Mouse (Mus musculus) neural tube, embryonic 12.5 days (tissue): ENCODE results near the gene Fblim1. TPM values are rescaled to one million over a fixed set of nuclear protein-coding genes. Genes with fewer than 3 reads are reported as not detected.
"Not testable (repeated sequence)": the region's sequence is repeated elsewhere in the genome, so short reads cannot be mapped to it uniquely, and the experiment has no call there.

ENCODE experiments used
- ATAC-seq: fragments of 200-750 bp; cut with Nextera tagmentation; 2 replicates; pipeline ENCODE4 v1.8.0; 2017; ENCODE audit warnings: low read depth, mild to moderate bottlenecking, moderate TSS enrichment, moderate library complexity; ENCODE audit not compliant: low FRiP score
- H3K27ac ChIP-seq: fragments of 300-500 bp; sonication (generic); 2 replicates; pipeline ENCODE4 v1.5.1; 2016
- H3K27me3 ChIP-seq: fragments of 300-500 bp; sonication (generic); replicated peaks from 2 replicates; pipeline ENCODE4 v1.6.1; 2016; ENCODE audit warnings: mild to moderate bottlenecking
- H3K36me3 ChIP-seq: fragments of 300-500 bp; sonication (generic); 2 replicates; pipeline ENCODE4 v1.6.1; 2016; ENCODE audit warnings: mild to moderate bottlenecking
- H3K4me1 ChIP-seq: fragments of 300-500 bp; sonication (generic); 2 replicates; pipeline ENCODE4 v1.6.1; 2016
- H3K4me2 ChIP-seq: fragments of 300-500 bp; sonication (generic); replicated peaks from 2 replicates; pipeline ENCODE4 v1.6.1; 2016; ENCODE audit warnings: mild to moderate bottlenecking
- H3K4me3 ChIP-seq: fragments of 300-500 bp; sonication (generic); 2 replicates; pipeline ENCODE4 v1.5.1; 2016
- H3K9ac ChIP-seq: fragments of 300-500 bp; sonication (generic); 2 replicates; pipeline ENCODE4 v1.6.1; 2016; ENCODE audit warnings: mild to moderate bottlenecking
- H3K9me3 ChIP-seq: fragments of 300-500 bp; sonication (generic); 2 replicates; pipeline ENCODE4 v1.6.1; 2016; ENCODE audit warnings: mild to moderate bottlenecking
- WGBS: fragments of 180-500 bp; shearing (Covaris S2); methylation state at CpG from one replicate; pipeline ENCODE4 v1.1.7; 2016; 5-methylcytosine and 5-hydroxymethylcytosine counted together
- polyA plus RNA-seq: library from polyadenylated mRNA; unstranded; fragments of >200 nt; fragmentation: Nextera tagmentation; extraction: Ambion mirVana; gene quantifications from 2 replicates; pipeline ENCODE4 v1.2.1, GENCODE M21; 2016

Fblim1 gene
- polyA plus RNA-seq, 1 experiment from 2014 or later = 37.0 TPM

DNA sequence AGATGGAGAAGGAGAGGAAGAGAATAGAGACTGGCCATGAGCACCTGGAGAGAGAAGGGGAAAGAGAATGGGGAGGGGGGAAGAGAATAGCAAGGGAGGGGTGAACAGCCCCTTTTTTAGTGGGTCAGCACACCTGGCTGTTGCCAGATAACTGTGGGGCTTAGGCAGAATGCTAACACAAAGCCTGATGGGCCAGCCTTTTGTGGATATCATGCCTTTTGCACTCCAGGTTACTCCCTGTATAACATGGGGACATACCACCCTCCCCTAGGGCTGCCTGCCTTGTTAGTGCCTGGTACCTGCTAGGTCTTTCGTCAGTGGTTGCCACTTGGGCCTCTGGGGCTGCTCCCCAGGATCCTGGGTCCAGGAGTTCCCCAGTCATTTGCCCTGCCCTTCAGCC, 35.1 kb downstream of the Fblim1 start:
- Histone ChIP-seq H3K27ac (no peak overlapping the region), H3K27me3 (no peaks in the 10 kb centered on the region), H3K4me1 (no peaks in the 10 kb centered on the region), H3K9ac (no peak overlapping the region), H3K4me3 (no peak overlapping the region), H3K9me3 (no peaks in the 10 kb centered on the region), H3K4me2 (no peak overlapping the region), H3K36me3 (no peaks in the 10 kb centered on the region)
- 79% methylated on average over 1 of the region's 1 CpGs for WGBS
- no peak for ATAC-seq

DNA sequence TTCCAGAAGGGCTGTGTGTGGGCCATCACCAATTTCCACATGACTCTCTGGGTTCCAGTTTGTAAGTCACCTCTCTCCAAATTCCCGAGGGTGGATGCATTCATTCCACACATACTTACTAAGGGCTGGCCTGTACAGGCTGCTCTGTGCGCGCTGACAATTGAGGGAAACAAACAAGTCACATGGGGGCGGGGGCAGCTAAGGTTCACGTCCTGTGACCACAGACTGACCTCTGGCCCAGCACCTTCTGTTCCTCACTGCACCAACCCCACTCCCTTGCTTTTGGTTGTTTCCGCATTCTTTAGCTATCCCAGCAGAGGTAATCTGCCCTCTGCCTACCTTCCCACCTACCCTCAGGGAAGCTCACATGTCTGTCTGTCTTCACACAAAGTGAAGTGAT, 35.9 kb downstream of the Fblim1 start:
- Histone ChIP-seq H3K4me2 (no peak overlapping the region), H3K4me1 (no peaks in the 10 kb centered on the region), H3K27me3 (no peaks in the 10 kb centered on the region), H3K36me3 (no peaks in the 10 kb centered on the region), H3K9me3 (no peaks in the 10 kb centered on the region), H3K9ac (no peak overlapping the region), H3K27ac (no peak overlapping the region), H3K4me3 (no peak overlapping the region)
- no peak for ATAC-seq
- WGBS = 64% methylated on average over 6 of the region's 6 CpGs

DNA sequence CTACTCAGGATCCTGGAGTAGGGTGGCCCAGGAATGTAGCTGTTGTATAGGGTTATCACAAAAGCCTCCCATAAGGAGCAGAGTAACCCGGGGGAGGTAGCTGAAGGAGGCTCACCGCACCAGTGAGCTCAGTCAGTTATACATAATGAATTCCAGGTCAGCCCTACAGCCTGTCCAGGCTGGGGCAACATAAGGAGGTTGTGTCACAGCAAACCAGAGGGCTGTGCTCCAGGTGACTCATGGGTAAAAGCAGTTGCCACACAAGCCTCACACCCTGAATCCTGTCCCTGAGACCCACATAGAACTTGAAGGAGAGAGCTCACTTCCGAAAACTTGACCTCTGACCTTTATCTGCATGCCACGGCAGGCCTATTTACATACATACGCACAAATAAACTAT, 36.9 kb downstream of the Fblim1 start:
- Histone ChIP-seq H3K4me3 (no peak overlapping the region), H3K9ac (no peak overlapping the region), H3K9me3 (no peaks in the 10 kb centered on the region), H3K4me2 (no peak overlapping the region), H3K27ac (no peak overlapping the region), H3K27me3 (no peaks in the 10 kb centered on the region), H3K4me1 (no peaks in the 10 kb centered on the region), H3K36me3 (no peaks in the 10 kb centered on the region)
- 89% methylated on average over 5 of the region's 5 CpGs for WGBS
- ATAC-seq = no peak

DNA sequence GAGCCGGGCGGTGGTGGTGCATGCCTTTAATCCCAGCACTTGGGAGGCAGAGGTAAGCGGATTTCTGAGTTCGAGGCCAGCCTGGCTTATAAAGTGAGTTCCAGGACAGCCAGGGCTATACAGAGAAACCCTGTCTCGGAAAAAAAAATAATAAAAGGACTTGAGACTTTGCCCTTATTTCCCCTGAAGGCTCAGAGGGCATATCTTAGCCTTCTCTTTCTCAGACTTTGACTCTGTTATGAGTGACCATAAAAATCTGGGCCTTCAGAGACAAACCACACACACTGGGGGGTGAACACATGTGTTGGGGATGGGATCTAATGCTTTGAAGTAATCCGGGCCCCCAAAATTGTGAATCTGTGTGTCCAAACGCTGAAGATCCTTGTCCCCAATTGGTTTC, 38.7 kb downstream of the Fblim1 start:
- not testable (repeated sequence) for H3K27me3 ChIP-seq, ATAC-seq, H3K27ac ChIP-seq, H3K4me2 ChIP-seq, H3K36me3 ChIP-seq, H3K4me1 ChIP-seq, H3K9ac ChIP-seq, H3K9me3 ChIP-seq, H3K4me3 ChIP-seq
- 92% methylated on average over 7 of the region's 7 CpGs for WGBS

DNA sequence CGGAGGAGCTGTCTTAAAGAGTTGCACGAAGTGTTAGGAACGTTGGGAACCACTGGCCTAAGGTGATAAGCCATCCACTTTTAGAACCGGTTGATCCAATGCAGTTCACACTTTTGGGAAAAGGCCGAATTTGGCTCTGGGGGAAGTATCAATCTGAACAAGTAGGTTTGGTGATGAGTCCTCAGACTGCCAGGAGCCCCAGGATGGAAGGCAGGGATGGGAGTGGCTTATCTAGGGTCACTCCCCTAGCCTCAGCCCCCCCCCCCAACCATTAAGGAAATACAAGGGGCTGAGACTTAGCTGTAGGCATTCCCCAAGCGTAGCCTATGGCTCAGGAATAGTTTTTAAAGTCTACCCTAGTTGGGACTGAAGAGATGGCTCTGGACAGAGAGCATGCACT, 39.7 kb downstream of the Fblim1 start:
- Histone ChIP-seq H3K9me3 (no peaks in the 10 kb centered on the region), H3K4me1 (no peaks in the 10 kb centered on the region), H3K4me2 (no peak overlapping the region), H3K27me3 (no peaks in the 10 kb centered on the region), H3K9ac (no peak overlapping the region), H3K27ac (no peak overlapping the region), H3K36me3 (no peaks in the 10 kb centered on the region), H3K4me3 (no peak overlapping the region)
- no peak for ATAC-seq
- WGBS = 91% methylated on average over 6 of the region's 6 CpGs

DNA sequence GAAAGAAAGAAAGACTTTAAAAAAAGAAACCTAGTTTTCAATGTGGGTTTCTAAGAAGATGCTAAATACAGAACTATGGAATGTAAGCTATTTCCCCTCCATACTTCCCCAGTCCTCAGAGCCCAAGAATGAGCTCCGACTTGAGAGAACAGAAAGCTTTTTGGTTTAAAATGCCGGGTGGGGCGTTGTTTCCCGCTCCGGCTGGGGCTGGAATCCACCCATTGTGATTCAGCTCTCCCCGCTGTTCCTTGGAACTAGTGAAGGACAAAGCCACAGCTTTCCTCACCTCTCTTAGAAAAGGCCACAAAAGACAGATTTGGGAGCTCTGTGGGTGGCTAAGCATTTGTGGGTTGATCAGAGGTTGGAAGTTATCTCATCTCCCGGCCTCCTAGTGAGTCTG, 40.6 kb downstream of the Fblim1 start:
- Histone ChIP-seq H3K27ac (no peak overlapping the region), H3K4me1 (no peaks in the 10 kb centered on the region), H3K36me3 (no peaks in the 10 kb centered on the region), H3K9me3 (no peaks in the 10 kb centered on the region), H3K4me2 (no peak overlapping the region), H3K4me3 (no peak overlapping the region), H3K9ac (no peak overlapping the region), H3K27me3 (no peaks in the 10 kb centered on the region)
- ATAC-seq = no peak
- WGBS = 57% methylated on average over 7 of the region's 7 CpGs

DNA sequence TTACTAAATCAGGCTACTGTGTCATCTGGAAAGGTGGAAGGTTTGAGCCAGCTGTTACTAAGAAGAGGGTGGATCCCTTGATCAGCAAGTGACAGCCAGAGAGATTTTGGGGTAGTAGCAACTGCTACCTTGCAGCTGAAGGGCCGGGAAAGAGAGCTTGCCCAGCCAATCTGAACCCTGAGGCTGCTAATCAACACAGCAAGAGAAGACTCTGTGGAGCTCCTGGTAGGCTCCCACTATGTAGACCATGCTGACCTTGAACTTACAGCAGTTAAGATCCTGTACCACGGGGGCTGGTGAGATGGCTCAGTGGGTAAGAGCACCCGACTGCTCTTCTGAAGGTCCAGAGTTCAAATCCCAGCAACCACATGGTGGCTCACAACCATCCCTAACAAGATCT, 41.2 kb downstream of the Fblim1 start:
- Histone ChIP-seq H3K9me3 (no peaks in the 10 kb centered on the region), H3K36me3 (no peaks in the 10 kb centered on the region), H3K27me3 (no peaks in the 10 kb centered on the region), H3K27ac (no peak overlapping the region), H3K9ac (no peak overlapping the region), H3K4me2 (no peak overlapping the region), H3K4me1 (no peaks in the 10 kb centered on the region), H3K4me3 (no peak overlapping the region)
- ATAC-seq = no peak
- WGBS = 80% methylated on average over 3 of the region's 3 CpGs

DNA sequence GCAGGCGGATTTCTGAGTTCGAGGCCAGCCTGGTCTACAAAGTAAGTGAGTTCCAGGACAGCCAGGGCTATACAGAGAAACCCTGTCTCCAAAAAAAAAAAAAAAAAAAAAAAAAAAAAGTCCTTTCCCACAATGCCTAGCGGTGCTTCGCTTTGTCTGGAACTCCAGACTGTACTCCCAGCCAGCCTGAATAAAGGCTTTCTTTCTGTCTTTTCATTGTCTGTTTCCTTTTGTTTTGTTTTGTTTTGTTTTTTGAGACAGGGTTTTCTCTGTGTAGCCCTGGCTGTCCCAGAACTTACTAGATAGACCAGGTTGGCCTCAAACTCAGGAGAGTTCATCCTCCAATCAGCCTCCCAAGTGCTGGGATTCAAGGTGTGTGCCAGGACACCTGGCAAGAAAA, 41.7 kb downstream of the Fblim1 start:
- no peaks in the 10 kb centered on the region for H3K9me3 ChIP-seq
- H3K4me2 ChIP-seq = no peak overlapping the region
- no peak for ATAC-seq
- no peak overlapping the region for H3K4me3 ChIP-seq
- H3K9ac ChIP-seq = no peak overlapping the region
- peaks cover 2% of the 10 kb centered on the region; the same call in 1 of the 2 replicates for H3K4me1 ChIP-seq
- H3K36me3 ChIP-seq = no peaks in the 10 kb centered on the region
- no peaks in the 10 kb centered on the region for H3K27me3 ChIP-seq
- 89% methylated on average over 4 of the region's 4 CpGs for WGBS
- no peak overlapping the region for H3K27ac ChIP-seq

DNA sequence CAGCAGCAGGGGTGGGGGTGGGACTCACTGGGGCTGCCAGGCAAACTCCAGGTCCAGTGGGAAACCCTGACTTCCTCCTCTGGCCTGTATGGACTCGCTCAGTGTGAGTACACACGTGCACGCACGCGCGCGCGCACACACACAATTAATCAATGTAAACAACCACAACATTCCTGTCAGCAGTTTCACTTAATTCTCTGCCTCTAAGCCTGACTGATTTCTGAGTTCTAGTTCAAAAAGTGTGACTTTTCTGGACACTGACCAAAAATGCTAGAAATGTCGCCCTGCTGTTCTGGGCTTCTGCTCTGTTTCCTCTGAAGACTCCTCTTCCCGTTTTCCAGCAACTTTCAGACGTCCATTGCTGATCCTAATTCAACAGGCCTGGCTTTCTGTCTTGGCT, 43.6 kb downstream of the Fblim1 start:
- Histone ChIP-seq H3K27ac (no peak overlapping the region), H3K4me1 (peaks cover 11% of the 10 kb centered on the region), H3K4me2 (no peak overlapping the region), H3K9me3 (no peaks in the 10 kb centered on the region), H3K9ac (no peak overlapping the region), H3K4me3 (no peak overlapping the region), H3K36me3 (no peaks in the 10 kb centered on the region), H3K27me3 (no peaks in the 10 kb centered on the region)
- 88% methylated on average over 11 of the region's 11 CpGs for WGBS
- ATAC-seq = no peak

DNA sequence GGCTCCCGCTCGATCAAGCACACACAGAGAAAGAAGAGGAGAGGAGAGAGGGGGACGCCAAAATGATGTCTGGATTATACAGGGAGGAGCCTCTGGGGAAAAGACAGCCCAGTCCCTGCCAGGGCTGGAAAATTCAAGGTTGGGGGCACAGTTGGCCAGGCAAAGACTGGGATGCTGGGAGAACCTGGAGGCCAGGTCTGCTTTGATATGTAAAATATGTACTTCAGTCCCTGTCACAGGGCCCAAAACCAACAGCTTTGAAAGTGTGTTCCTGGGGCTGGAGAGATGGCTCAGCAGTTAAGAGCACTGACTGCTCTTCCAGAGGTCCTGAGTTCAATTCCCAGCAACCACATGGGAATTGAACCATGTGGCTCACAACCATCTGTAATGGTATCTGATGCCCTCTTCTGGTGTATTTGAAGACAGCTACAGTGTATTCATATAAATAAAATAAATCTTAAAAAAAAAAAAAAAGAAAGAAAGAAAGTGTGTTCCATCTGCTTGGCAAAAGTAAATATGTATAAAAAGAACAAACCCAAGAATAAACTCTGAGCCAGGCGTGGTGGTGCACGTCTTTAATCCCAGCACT, 44.5 kb downstream of the Fblim1 start:
- H3K9ac ChIP-seq, H3K27ac ChIP-seq, H3K27me3 ChIP-seq, H3K4me3 ChIP-seq, H3K4me2 ChIP-seq, ATAC-seq, H3K9me3 ChIP-seq, H3K36me3 ChIP-seq: not testable (repeated sequence)
- peaks cover 11% of the 10 kb centered on the region for H3K4me1 ChIP-seq
- 78% methylated on average over 5 of the region's 5 CpGs for WGBS

DNA sequence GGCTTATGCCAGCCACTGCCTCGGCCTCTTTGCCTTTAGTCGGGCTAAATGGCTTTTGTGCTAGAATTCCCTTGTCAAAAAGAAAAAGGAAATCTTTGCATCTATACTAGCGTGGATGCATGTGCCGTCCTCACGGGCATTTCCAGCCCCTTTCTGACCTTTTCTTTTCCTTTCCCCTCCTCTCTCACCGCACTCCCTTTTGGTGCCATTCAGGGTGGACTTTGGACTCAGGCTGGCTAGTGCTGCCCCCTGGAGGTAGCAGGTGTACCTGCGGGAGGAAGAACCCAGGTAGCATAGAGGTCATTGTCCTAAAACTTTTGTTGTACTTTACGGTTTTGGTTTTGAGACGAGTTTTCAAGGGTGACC, 46.0 kb downstream of the Fblim1 start:
- H3K9ac ChIP-seq = peak overlapping the region; percentile 40; the same call in 1 of the 2 replicates
- H3K36me3 ChIP-seq = no peaks in the 10 kb centered on the region
- H3K9me3 ChIP-seq = no peaks in the 10 kb centered on the region
- peak; percentile 75 for ATAC-seq
- H3K27ac ChIP-seq = peak overlapping the region; percentile 17
- WGBS = 3% methylated on average over 9 of the region's 9 CpGs
- peak overlapping the region; percentile 83 for H3K4me2 ChIP-seq
- H3K4me3 ChIP-seq = peak overlapping the region; percentile 39
- no peaks in the 10 kb centered on the region for H3K27me3 ChIP-seq
- peaks cover 11% of the 10 kb centered on the region for H3K4me1 ChIP-seq

DNA sequence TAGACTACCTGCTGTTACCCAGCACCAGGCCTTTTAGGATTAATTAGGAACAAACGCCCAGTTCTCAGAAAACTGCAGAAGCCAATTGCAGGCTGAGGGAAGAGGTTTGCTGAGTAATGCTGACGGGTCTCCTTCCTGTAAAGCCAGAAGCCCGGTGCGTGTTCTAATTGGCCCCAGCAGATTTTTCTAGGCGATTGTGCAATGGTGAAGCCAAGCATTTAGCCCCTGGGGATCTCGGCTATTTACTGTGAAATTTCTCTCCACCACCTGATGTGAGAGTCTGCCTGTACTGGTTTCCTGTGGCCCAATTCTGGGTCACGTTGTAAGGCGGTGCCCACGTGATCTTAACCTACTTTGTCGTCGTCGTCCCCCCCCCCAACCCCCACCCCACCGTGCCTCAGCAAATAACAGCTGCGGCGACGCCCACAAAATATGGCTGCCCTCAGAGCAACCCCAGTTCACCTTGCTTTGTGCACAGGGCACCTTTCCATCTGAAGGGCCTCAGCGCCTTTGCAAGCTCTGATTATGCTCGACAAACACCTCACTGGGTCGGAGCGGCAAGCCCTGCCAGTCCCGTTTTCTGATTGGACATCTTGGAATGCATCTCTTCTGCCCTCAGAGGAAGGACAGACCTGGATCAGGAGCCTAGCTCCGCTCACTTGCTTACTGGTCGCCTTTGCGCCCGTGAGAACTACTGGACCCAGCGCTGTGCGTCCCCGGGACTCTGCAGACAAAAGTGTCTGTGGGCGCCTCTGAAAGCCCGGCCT, 46.6 kb downstream of the Fblim1 start:
- H3K4me2 ChIP-seq = peak overlapping the region; percentile 83
- H3K27me3 ChIP-seq = no peaks in the 10 kb centered on the region
- H3K36me3 ChIP-seq = no peaks in the 10 kb centered on the region
- H3K4me1 ChIP-seq = peaks cover 11% of the 10 kb centered on the region
- H3K4me3 ChIP-seq = peak overlapping the region; percentile 39
- under 1% methylated on average over 30 of the region's 30 CpGs for WGBS
- peak; percentile 63 for ATAC-seq
- H3K9ac ChIP-seq = peak overlapping the region; percentile 40; the same call in 1 of the 2 replicates
- peak overlapping the region; percentile 17 for H3K27ac ChIP-seq
- no peaks in the 10 kb centered on the region for H3K9me3 ChIP-seq

DNA sequence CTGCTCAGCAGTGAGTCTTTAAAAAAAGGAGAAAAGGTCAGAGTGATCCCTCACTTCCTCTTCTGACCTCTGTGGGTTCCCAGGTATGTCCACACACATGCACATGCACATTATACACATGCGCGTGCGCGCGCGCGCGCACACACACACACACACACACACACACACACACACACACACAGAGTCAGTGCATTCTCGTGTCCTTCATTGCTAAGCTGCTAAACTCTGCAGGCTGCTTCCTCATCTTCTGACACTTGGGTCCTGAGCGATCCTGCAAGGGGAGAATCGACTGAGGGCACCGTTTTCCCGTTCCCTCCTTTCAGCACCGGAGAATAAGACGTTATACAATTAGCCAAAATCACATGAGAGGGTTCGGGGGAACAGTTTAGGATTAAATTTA, 47.2 kb downstream of the Fblim1 start:
- no peak for ATAC-seq
- no peaks in the 10 kb centered on the region for H3K27me3 ChIP-seq
- no peaks in the 10 kb centered on the region for H3K36me3 ChIP-seq
- WGBS = 15% methylated on average over 16 of the region's 16 CpGs
- H3K9ac ChIP-seq = peak overlapping the region; percentile 35; the same call in 1 of the 2 replicates
- peak overlapping the region; percentile 39 for H3K4me3 ChIP-seq
- H3K4me2 ChIP-seq = peak overlapping the region; percentile 83
- H3K27ac ChIP-seq = no peak overlapping the region
- peaks cover 11% of the 10 kb centered on the region for H3K4me1 ChIP-seq
- no peaks in the 10 kb centered on the region for H3K9me3 ChIP-seq
